Mouse (Mus musculus): ENCODE results near the gene Kif27.

DNA sequence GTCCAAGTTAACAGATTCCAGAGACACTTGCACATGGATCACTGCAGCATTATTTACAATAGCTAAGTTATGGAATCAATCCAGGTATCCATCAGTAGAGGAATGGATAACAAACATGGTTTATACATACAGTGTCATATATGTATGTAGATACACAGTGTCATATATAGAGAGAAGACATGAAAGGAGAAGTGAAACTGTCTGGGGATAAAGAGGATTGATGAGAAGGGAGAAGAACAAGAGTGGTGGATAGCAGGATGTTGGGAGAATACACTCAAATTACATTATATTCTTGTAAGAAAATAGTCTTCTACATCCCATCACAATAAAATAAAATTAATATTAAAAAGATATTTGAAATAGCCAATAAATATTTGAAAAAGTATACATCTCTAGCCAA is 5.9 kb downstream of the Kif27 start:
- TF ChIP-seq CTCF (IDR thresholded peaks at IDR 0.05; ENCODE audit: control insufficient read depth, insufficient read depth, insufficient replicate concordance, low read depth, low read length) (no peak), POLR2A (IDR thresholded peaks at IDR 0.05; ENCODE audit: control insufficient read depth, low read depth, low read length) (no peak)
